ENCODE assay signal across 8 mouse cellular contexts in genomic region chr13:3770170-3771024, GRCm38 (mm10). TPM values are rescaled to one million over a fixed set of nuclear protein-coding genes. Genes with fewer than 3 reads are reported as not detected.
A peak's percentile ranks its signal among the peaks of the same experiment; 100 is the strongest.
DNase-seq lines count a peak whose midpoint lies in the region; ATAC-seq lines count a peak whose summit lies in the region.

No protein-coding gene starts in this region.

- WGBS in kidney, embryonic 15.5 days, result 50% methylated on average over 11 of the region's 11 CpGs

- no peaks in the 10 kb centered on the region for H3K27me3 ChIP-seq in kidney, embryonic 15.5 days

- H3K4me1 ChIP-seq in kidney, embryonic 15.5 days, result peaks cover 19% of the 10 kb centered on the region

- no peak overlapping the region for H3K9ac ChIP-seq in kidney, embryonic 15.5 days

- peak overlapping the region; percentile 30; the same call in 1 of the 2 replicates for H3K27ac ChIP-seq in kidney, embryonic 15.5 days

- peak; percentile 18 to 26 for DNase-seq in frontal cortex, postnatal 10 days (ENCODE audit: low spot score in 2 of 2)
- no peak for DNase-seq in frontal cortex, postnatal 14 days (ENCODE audit: low spot score in 2 of 2)
- DNase-seq in urinary bladder, postnatal 36 days (ENCODE audit: low spot score in 2 of 2), result peak; percentile 20 to 48
- no peak for DNase-seq in urinary bladder, postnatal 10 days (ENCODE audit: low spot score)
- DNase-seq in lung, postnatal 4 days, result peak; percentile 78 to 86
- DNase-seq in embryo, embryonic 9.5 days (ENCODE audit: extremely low spot score), result no peak
- DNase-seq in T-cell, adult 2 months (ENCODE audit: low spot score), result no peak

- H3K36me3 ChIP-seq in kidney, embryonic 15.5 days, result no peaks in the 10 kb centered on the region

- no peak overlapping the region for H3K4me2 ChIP-seq in kidney, embryonic 15.5 days

- ATAC-seq in kidney, embryonic 15.5 days (replicated peaks; ENCODE audit: low FRiP score), result peak; percentile 48

- H3K4me3 ChIP-seq in kidney, embryonic 15.5 days (replicated peaks), result no peak overlapping the region

- no peaks in the 10 kb centered on the region for H3K9me3 ChIP-seq in kidney, embryonic 15.5 days (replicated peaks)

RNA-seq across cellular contexts. Expression of gene Calml3, which starts 33.7 kb away (rescaled TPM):
- polyA plus RNA-seq in kidney, embryonic 15.5 days (2015; fragmentation: Nextera tagmentation; extraction: Ambion mirVana), result 0.45 and 0.74 TPM in 2 replicates

Comparison
In these comparisons a context has a peak if more than half of its experiments do, and no peak if none do; other contexts are left out.
1. DNase-seq: peak in frontal cortex, postnatal 10 days (2 of 2), urinary bladder, postnatal 36 days (2 of 2) and lung, postnatal 4 days (2 of 2); none in frontal cortex, postnatal 14 days (0 of 2), urinary bladder, postnatal 10 days (single experiment), embryo, embryonic 9.5 days (single experiment) and T-cell, adult 2 months (single experiment).